In the genomic region with DNA sequence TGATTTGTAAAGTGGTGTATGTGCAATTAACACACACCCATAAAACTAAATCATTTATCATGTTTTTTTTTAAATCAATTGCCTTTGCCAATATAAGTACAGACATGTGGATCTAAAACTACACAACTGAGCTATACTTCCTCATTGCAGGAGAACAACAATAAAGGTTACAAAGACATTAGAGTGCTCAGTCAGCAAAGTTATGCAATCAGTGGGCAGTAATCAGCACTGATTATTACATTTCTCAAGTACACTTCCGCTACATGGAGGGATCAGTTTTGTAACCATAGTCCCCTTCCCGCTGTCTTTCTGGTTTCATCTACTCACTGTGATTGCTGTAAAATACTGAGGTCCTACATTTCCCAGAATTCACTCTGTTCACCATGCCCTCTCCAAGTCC, we compare ENCODE assay signal across 26 mouse cellular contexts.
A peak's percentile ranks its signal among the peaks of the same experiment; 100 is the strongest.
DNase-seq lines count a peak whose midpoint lies in the region; ATAC-seq and TF ChIP-seq lines count a peak whose summit lies in the region.
"Had no signal": no experiment of that assay in that cellular context is flagged by ENCODE, and none has a peak within 500 bp of the region (broad histone marks: within the 10 kb centered on the region; RNA-seq: fewer than 3 reads in every experiment).

No protein-coding gene starts in this region.

- ATAC-seq in intestine, embryonic 15.5 days: peak; percentile 68
- ATAC-seq: activated CD4-positive, CD25-positive, alpha-beta regulatory T cell, adult 4 months; CD4-positive, CD25-positive, alpha-beta regulatory T cell, adult 4 months; forebrain, embryonic 13.5 days; forebrain, embryonic 16.5 days had no signal

- no peaks in the 10 kb centered on the region for H3K36me3 ChIP-seq in liver, adult 2 months (ENCODE audit: control insufficient read depth, insufficient read depth, low read length)
- H3K36me3 ChIP-seq in intestine, embryonic 15.5 days: no peaks in the 10 kb centered on the region
- H3K36me3 ChIP-seq in small intestine, adult 2 months (ENCODE audit: control insufficient read depth, insufficient read depth, low read length): no peaks in the 10 kb centered on the region
- no peaks in the 10 kb centered on the region for H3K36me3 ChIP-seq in hindbrain, embryonic 10.5 days
- H3K36me3 ChIP-seq: forebrain, embryonic 10.5 days; heart, embryonic 10.5 days; heart, embryonic 13.5 days; hindbrain, embryonic 12.5 days had no signal

- no peak for TF ChIP-seq POLR2A in liver, adult 2 months (IDR thresholded peaks at IDR 0.05; ENCODE audit: extremely low read depth, insufficient read depth, low read length)
- no peak for TF ChIP-seq POLR2A in small intestine, adult 2 months (IDR thresholded peaks at IDR 0.05; ENCODE audit: low read depth, low read length)

- H3K9me3 ChIP-seq in intestine, embryonic 15.5 days: no peaks in the 10 kb centered on the region
- H3K9me3 ChIP-seq in hindbrain, embryonic 10.5 days: no peaks in the 10 kb centered on the region
- H3K9me3 ChIP-seq: forebrain, embryonic 10.5 days; forebrain, embryonic 13.5 days; heart, embryonic 10.5 days; heart, embryonic 13.5 days; hindbrain, embryonic 12.5 days had no signal

- peak; percentile 46 for DNase-seq in liver, adult 2 months (ENCODE audit: extremely low read depth, low read depth, low spot score)
- DNase-seq in liver: no peak
- peak; percentile 30 for DNase-seq in lung, postnatal 36 days
- no peak for DNase-seq in lung, postnatal 25 days (ENCODE audit: low spot score)
- DNase-seq in hindbrain, embryonic 10.5 days (ENCODE audit: low spot score): no peak
- DNase-seq in ovary, adult 18-20 months (ENCODE audit: low spot score): no peak
- DNase-seq: adrenal gland, adult 8-10 months; adrenal gland, postnatal 25 days; cerebellum, adult 18-20 months; cerebellum, adult 9-10 months; cerebellum, postnatal 14 days; gastrocnemius, postnatal 10 days; gastrocnemius, postnatal 36 days; heart, adult 2 months; heart, postnatal 14 days; heart, postnatal 4 days had no signal

- no peak overlapping the region for H3K4me2 ChIP-seq in intestine, embryonic 15.5 days (replicated peaks)
- H3K4me2 ChIP-seq: forebrain, embryonic 13.5 days; heart, embryonic 13.5 days; hindbrain, embryonic 12.5 days had no signal

- TF ChIP-seq CTCF in liver, adult 2 months (IDR thresholded peaks at IDR 0.05; ENCODE audit: low read depth, low read length): no peak
- no peak for TF ChIP-seq CTCF in small intestine, adult 2 months (IDR thresholded peaks at IDR 0.05; ENCODE audit: extremely low read depth, insufficient read length, insufficient replicate concordance, low read depth, low read length)

- no peak overlapping the region for H3K4me3 ChIP-seq in liver, adult 2 months (ENCODE audit: insufficient read depth, low read depth, low read length)
- no peak overlapping the region for H3K4me3 ChIP-seq in intestine, embryonic 15.5 days (replicated peaks)
- H3K4me3 ChIP-seq in small intestine, adult 2 months (ENCODE audit: low read depth, low read length): no peak overlapping the region
- H3K4me3 ChIP-seq in hindbrain, embryonic 10.5 days: no peak overlapping the region
- H3K4me3 ChIP-seq: forebrain, embryonic 10.5 days; forebrain, embryonic 13.5 days; heart, adult 2 months; heart, embryonic 10.5 days; heart, embryonic 13.5 days; hindbrain, embryonic 12.5 days had no signal

- H3K27ac ChIP-seq in liver, adult 2 months (replicated peaks; ENCODE audit: insufficient read depth, low read depth, low read length): no peak overlapping the region
- H3K27ac ChIP-seq in intestine, embryonic 15.5 days: no peak overlapping the region
- H3K27ac ChIP-seq in small intestine, adult 2 months (ENCODE audit: insufficient read depth, low read depth, low read length): 0 out of 2 replicates have a peak overlapping the region, but pooled peaks have one; percentile 29
- H3K27ac ChIP-seq in hindbrain, embryonic 10.5 days: no peak overlapping the region
- H3K27ac ChIP-seq: forebrain, embryonic 10.5 days; forebrain, embryonic 13.5 days; heart, adult 2 months; heart, embryonic 10.5 days; heart, embryonic 13.5 days; hindbrain, embryonic 12.5 days had no signal

- 71% methylated on average over 2 of the region's 2 CpGs for WGBS in liver, adult 2 months
- WGBS in intestine, embryonic 15.5 days: 85% methylated on average over 2 of the region's 2 CpGs
- WGBS in small intestine, adult 2 months: 39% methylated on average over 2 of the region's 2 CpGs
- 93% methylated on average over 2 of the region's 2 CpGs for WGBS in hindbrain, embryonic 10.5 days

- H3K4me1 ChIP-seq in liver, adult 2 months (ENCODE audit: control insufficient read depth, insufficient read depth, low read length): no peaks in the 10 kb centered on the region
- no peaks in the 10 kb centered on the region for H3K4me1 ChIP-seq in intestine, embryonic 15.5 days (replicated peaks)
- H3K4me1 ChIP-seq in small intestine, adult 2 months (ENCODE audit: control insufficient read depth, insufficient read depth, insufficient read length, low read length): no peaks in the 10 kb centered on the region
- no peaks in the 10 kb centered on the region for H3K4me1 ChIP-seq in hindbrain, embryonic 10.5 days (replicated peaks)
- H3K4me1 ChIP-seq: forebrain, embryonic 10.5 days; forebrain, embryonic 13.5 days; heart, embryonic 10.5 days; heart, embryonic 13.5 days; hindbrain, embryonic 12.5 days had no signal

- no peaks in the 10 kb centered on the region for H3K27me3 ChIP-seq in liver, adult 2 months (ENCODE audit: control insufficient read depth, insufficient read depth, low read length)
- H3K27me3 ChIP-seq in intestine, embryonic 15.5 days (replicated peaks): no peaks in the 10 kb centered on the region
- H3K27me3 ChIP-seq in small intestine, adult 2 months (ENCODE audit: control insufficient read depth, insufficient read depth, low read length): no peaks in the 10 kb centered on the region
- H3K27me3 ChIP-seq in hindbrain, embryonic 10.5 days (ENCODE audit: insufficient read depth, poor library complexity, severe bottlenecking): no peaks in the 10 kb centered on the region
- H3K27me3 ChIP-seq: forebrain, embryonic 13.5 days; heart, embryonic 13.5 days; hindbrain, embryonic 12.5 days had no signal

- H3K9ac ChIP-seq in liver, adult 2 months (ENCODE audit: low read depth, low read length): no peak overlapping the region
- no peak overlapping the region for H3K9ac ChIP-seq in intestine, embryonic 15.5 days
- H3K9ac ChIP-seq: forebrain, embryonic 13.5 days; heart, embryonic 13.5 days; hindbrain, embryonic 12.5 days had no signal

- no peaks in the 10 kb centered on the region for H3K79me2 ChIP-seq in liver, adult 2 months (ENCODE audit: control insufficient read depth, insufficient read depth, low read length)

Comparison
In these comparisons a context has a peak if more than half of its experiments do, and no peak if none do; other contexts are left out.
1. DNase-seq: peak in liver, adult 2 months (single experiment) and lung, postnatal 36 days (single experiment); none in liver (single experiment), lung, postnatal 25 days (single experiment), hindbrain, embryonic 10.5 days (single experiment) and ovary, adult 18-20 months (single experiment).